Mouse (Mus musculus): ENCODE data around the gene Fbxo24. TPM values are rescaled to one million over a fixed set of nuclear protein-coding genes. Genes with fewer than 3 reads are reported as not detected.
A peak's percentile ranks its signal among the peaks of the same experiment; 100 is the strongest.

Fbxo24 gene
- total and polyA plus RNA-seq, 3 experiments = 0.13 to 0.24 TPM; not detected in 1

DNA sequence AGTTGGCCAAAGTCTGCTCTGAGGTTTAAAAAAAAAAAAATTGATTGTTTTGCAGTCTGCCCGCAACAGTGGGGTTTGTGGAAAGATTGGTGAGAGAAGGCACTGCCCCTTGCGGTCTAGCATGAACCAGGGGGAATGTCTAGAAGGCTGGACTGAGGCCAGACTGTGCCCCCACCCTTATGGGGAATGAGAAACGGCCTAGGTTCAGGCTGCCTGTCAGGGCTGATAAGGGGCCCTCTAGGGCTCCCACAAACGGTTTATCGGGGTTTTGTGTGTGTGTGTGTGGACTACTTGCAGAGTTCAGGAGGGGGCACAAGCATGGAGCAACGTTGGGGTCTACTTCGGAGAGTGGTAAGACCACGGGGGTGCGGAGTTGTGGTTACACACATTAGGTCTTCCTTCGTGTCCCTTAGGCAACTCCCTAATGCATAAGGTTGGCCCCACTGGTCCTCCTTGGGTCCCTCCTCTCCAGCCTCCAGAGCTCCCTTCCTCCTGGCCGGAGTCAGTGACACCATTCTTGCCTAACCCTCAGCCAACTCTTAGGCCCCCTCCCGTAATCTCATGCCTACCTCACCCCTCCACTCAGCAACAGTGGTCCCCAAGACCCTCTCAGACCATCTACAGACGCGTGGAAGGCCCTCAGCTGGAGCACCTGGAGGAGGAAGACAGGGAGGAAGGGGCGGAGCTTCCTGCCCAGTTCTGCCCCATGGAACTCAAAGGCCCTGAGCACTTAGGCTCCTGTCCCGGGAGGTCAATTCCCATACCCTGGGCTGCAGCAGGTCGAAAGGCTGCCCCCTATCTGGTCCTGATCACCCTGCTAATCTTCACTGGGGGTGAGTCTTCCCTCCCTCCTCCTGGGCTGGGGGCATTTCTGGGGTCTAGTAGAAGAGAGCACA, 57.9 kb downstream of the Fbxo24 start:
- no peak overlapping the region for H3K9ac ChIP-seq (ENCODE audit: insufficient read depth, low read depth)
- no peak for TF ChIP-seq EP300 (IDR thresholded peaks at IDR 0.05; ENCODE audit: low read length)
- no peak for TF ChIP-seq ETS1 (conservative IDR thresholded peaks at IDR 0.05; ENCODE audit: low read depth, low read length)
- no peak for TF ChIP-seq ZC3H11A (IDR thresholded peaks at IDR 0.05; ENCODE audit: low read depth, low read length)
- no peak for TF ChIP-seq RCOR1 (conservative IDR thresholded peaks at IDR 0.05; ENCODE audit: low read depth, low read length)
- TF ChIP-seq E2F4 (IDR thresholded peaks at IDR 0.05; ENCODE audit: insufficient replicate concordance, low read depth, low read length) = no peak
- TF ChIP-seq PAX5 (IDR thresholded peaks at IDR 0.05; ENCODE audit: low read length) = no peak
- TF ChIP-seq RAD21 (IDR thresholded peaks at IDR 0.05; ENCODE audit: low read depth, low read length) = no peak
- TF ChIP-seq CHD1 (IDR thresholded peaks at IDR 0.05; ENCODE audit: low read depth, low read length) = no peak
- TF ChIP-seq TCF12 (IDR thresholded peaks at IDR 0.05; ENCODE audit: low read depth, low read length) = no peak
- no peak for TF ChIP-seq ZMIZ1 (IDR thresholded peaks at IDR 0.05; ENCODE audit: low read depth, low read length)
- peaks cover 10% of the 10 kb centered on the region for H3K27me3 ChIP-seq (replicated peaks)
- in situ Hi-C loops (cut with MboI; ENCODE audit: low pct_ligation_motif_present, low pct_unique_long_range_greater_than_20kb, low sequenced_read_pairs) (no loop called here), dilution Hi-C loops (cut with MboI; ENCODE audit: extremely low pct_ligation_motif_present, extremely low pct_unique_long_range_greater_than_20kb, low sequenced_read_pairs) (no loop called here)
- no peaks in the 10 kb centered on the region for H3K36me3 ChIP-seq (replicated peaks in 1 of 2; ENCODE audit: control insufficient read depth in 1 of 2, insufficient read depth in 1 of 2, low read length in 1 of 2)
- H3K4me1 ChIP-seq (ENCODE audit: control insufficient read depth in 1 of 2, insufficient read depth in 2 of 2) = peaks cover 2 to 26% of the 10 kb centered on the region in 2 experiments
- no peak overlapping the region for H3K4me3 ChIP-seq (replicated peaks in 1 of 3; ENCODE audit: low read depth in 2 of 3, low read length in 2 of 3, poor library complexity in 1 of 3)
- no peak overlapping the region for H3K4me2 ChIP-seq (ENCODE audit: insufficient read depth, low read depth, poor library complexity, severe bottlenecking)
- no peak overlapping the region for H3K27ac ChIP-seq (ENCODE audit: insufficient read depth, low read depth)
- DNase-seq (ENCODE audit: extremely low read depth) = no peak
- no peaks in the 10 kb centered on the region for H3K79me2 ChIP-seq (replicated peaks; ENCODE audit: control insufficient read depth, extremely low read depth, insufficient read depth, poor library complexity, severe bottlenecking)
- no peaks in the 10 kb centered on the region for H3K9me3 ChIP-seq (replicated peaks; ENCODE audit: low read length)

DNA sequence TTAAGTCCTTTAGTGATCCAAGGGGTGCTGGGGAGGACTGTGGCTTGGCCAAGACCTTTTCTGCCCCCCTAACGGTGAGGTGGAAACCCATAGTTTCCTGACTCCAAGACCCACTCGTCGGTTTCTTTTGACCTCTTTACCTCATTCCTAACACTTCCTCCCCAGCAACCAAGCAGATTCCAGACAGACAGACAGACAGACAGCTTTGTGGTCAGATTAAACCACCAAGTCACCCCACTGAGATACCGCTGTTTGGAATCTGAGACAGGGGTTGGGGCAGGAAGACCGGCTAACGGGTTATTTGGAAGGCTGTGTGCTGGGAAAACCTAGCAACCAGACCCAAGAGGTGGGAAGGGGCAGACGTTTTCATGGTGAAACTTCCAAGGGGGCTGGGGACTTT, 58.6 kb downstream of the Fbxo24 start:
- in situ Hi-C loops (cut with MboI; ENCODE audit: low pct_ligation_motif_present, low pct_unique_long_range_greater_than_20kb, low sequenced_read_pairs) (no loop called here), dilution Hi-C loops (cut with MboI; ENCODE audit: extremely low pct_ligation_motif_present, extremely low pct_unique_long_range_greater_than_20kb, low sequenced_read_pairs) (no loop called here)
- TF ChIP-seq MAZ (IDR thresholded peaks at IDR 0.05; ENCODE audit: low read depth, low read length) (no peak), HCFC1 (IDR thresholded peaks at IDR 0.05; ENCODE audit: low read depth, low read length) (no peak), SMC3 (IDR thresholded peaks at IDR 0.05; ENCODE audit: low read depth, low read length) (no peak), SIN3A (IDR thresholded peaks at IDR 0.05; ENCODE audit: low read length) (no peak), KAT2A (IDR thresholded peaks at IDR 0.05; ENCODE audit: insufficient replicate concordance, low read length) (no peak), ZC3H11A (IDR thresholded peaks at IDR 0.05; ENCODE audit: low read depth, low read length) (no peak), MEF2A (IDR thresholded peaks at IDR 0.05; ENCODE audit: borderline replicate concordance, low read depth, low read length) (no peak), JUND (conservative IDR thresholded peaks at IDR 0.05; ENCODE audit: low read depth, low read length) (no peak), MYC (IDR thresholded peaks at IDR 0.05; ENCODE audit: low read depth, low read length) (no peak), MXI1 (IDR thresholded peaks at IDR 0.05; ENCODE audit: low read depth, low read length) (no peak), CHD1 (IDR thresholded peaks at IDR 0.05; ENCODE audit: low read depth, low read length) (no peak), ZKSCAN1 (IDR thresholded peaks at IDR 0.05; ENCODE audit: borderline replicate concordance, low read depth, low read length) (no peak), ZMIZ1 (IDR thresholded peaks at IDR 0.05; ENCODE audit: low read depth, low read length) (no peak), BHLHE40 (IDR thresholded peaks at IDR 0.05; ENCODE audit: low read depth, low read length) (no peak), E2F4 (IDR thresholded peaks at IDR 0.05; ENCODE audit: insufficient replicate concordance, low read depth, low read length) (no peak), CTCF (conservative IDR thresholded peaks at IDR 0.05 in 1 of 2, IDR thresholded peaks at IDR 0.05 in 1 of 2; ENCODE audit: low read depth in 2 of 2, low read length in 2 of 2) (no peak), UBTF (IDR thresholded peaks at IDR 0.05; ENCODE audit: low read depth, low read length) (no peak), RAD21 (IDR thresholded peaks at IDR 0.05; ENCODE audit: low read depth, low read length) (no peak), PAX5 (IDR thresholded peaks at IDR 0.05; ENCODE audit: low read length) (no peak), USF1 (IDR thresholded peaks at IDR 0.05; ENCODE audit: low read depth, low read length) (no peak)
- peaks cover 2 to 26% of the 10 kb centered on the region in 2 experiments for H3K4me1 ChIP-seq (ENCODE audit: control insufficient read depth in 1 of 2, insufficient read depth in 2 of 2)
- no peaks in the 10 kb centered on the region for H3K79me2 ChIP-seq (replicated peaks; ENCODE audit: control insufficient read depth, extremely low read depth, insufficient read depth, poor library complexity, severe bottlenecking)
- H3K4me2 ChIP-seq (ENCODE audit: insufficient read depth, low read depth, poor library complexity, severe bottlenecking) = peak overlapping the region; percentile 70; the same call in 1 of the 2 replicates
- H3K9ac ChIP-seq (ENCODE audit: insufficient read depth, low read depth) = no peak overlapping the region
- H3K36me3 ChIP-seq (replicated peaks in 1 of 2; ENCODE audit: control insufficient read depth in 1 of 2, insufficient read depth in 1 of 2, low read length in 1 of 2) = no peaks in the 10 kb centered on the region
- H3K27me3 ChIP-seq (replicated peaks) = peaks cover 10% of the 10 kb centered on the region
- DNase-seq (ENCODE audit: extremely low read depth) = no peak
- no peak overlapping the region for H3K4me3 ChIP-seq (replicated peaks in 1 of 3; ENCODE audit: low read depth in 2 of 3, low read length in 2 of 3, poor library complexity in 1 of 3)
- no peak overlapping the region for H3K27ac ChIP-seq (ENCODE audit: insufficient read depth, low read depth)
- H3K9me3 ChIP-seq (replicated peaks; ENCODE audit: low read length) = no peaks in the 10 kb centered on the region

Data from CH12.LX (cell line).